Mouse (Mus musculus) limb, embryonic 14.5 days (tissue): ENCODE measurements around the gene Ndst2. TPM values are rescaled to one million over a fixed set of nuclear protein-coding genes. Genes with fewer than 3 reads are reported as not detected.

ENCODE experiments used
- ATAC-seq: fragments of 200-750 bp; cut with Nextera tagmentation; 2 replicates; pipeline ENCODE4 v1.8.0; 2017; ENCODE audit warnings: low read depth, moderate number of reproducible peaks, moderate TSS enrichment; ENCODE audit not compliant: low FRiP score
- DNase-seq: peaks from one replicate; pipeline ENCODE4 v3.0.0-alpha.2; 2015; ENCODE audit warnings: low spot score
- H3K27ac ChIP-seq: fragments of 300-500 bp; sonication (generic); replicated peaks from 2 replicates; pipeline ENCODE4 v1.5.1; 2014; ENCODE audit warnings: low read depth, mild to moderate bottlenecking, low read length, moderate library complexity, mixed read lengths
- H3K27me3 ChIP-seq: fragments of 300-500 bp; sonication (generic); 2 replicates; pipeline ENCODE4 v1.6.1; 2014; ENCODE audit warnings: low read length, mixed read lengths; ENCODE audit not compliant: control insufficient read depth, insufficient read depth
- H3K36me3 ChIP-seq: fragments of 300-500 bp; sonication (generic); 2 replicates; pipeline ENCODE4 v1.6.1; 2014; ENCODE audit warnings: mild to moderate bottlenecking, low read length, moderate library complexity, mixed read lengths; ENCODE audit not compliant: control insufficient read depth, insufficient read depth
- H3K4me1 ChIP-seq: fragments of 300-500 bp; sonication (generic); 2 replicates; pipeline ENCODE4 v1.6.1; 2014; ENCODE audit warnings: antibody characterized with exemption, low read length, mixed read lengths; ENCODE audit not compliant: control insufficient read depth, insufficient read depth
- H3K4me2 ChIP-seq: fragments of 300-500 bp; sonication (generic); replicated peaks from 2 replicates; pipeline ENCODE4 v1.6.1; 2014; ENCODE audit warnings: low read depth, mild to moderate bottlenecking, low read length, moderate library complexity; ENCODE audit not compliant: severe bottlenecking
- H3K4me3 ChIP-seq: fragments of 300-500 bp; sonication (generic); replicated peaks from 2 replicates; pipeline ENCODE4 v1.5.1; 2014; ENCODE audit warnings: low read length
- H3K9ac ChIP-seq: fragments of 300-500 bp; sonication (generic); 2 replicates; pipeline ENCODE4 v1.6.1; 2014; ENCODE audit warnings: mild to moderate bottlenecking, low read depth, low read length, moderate library complexity; ENCODE audit not compliant: severe bottlenecking
- H3K9me3 ChIP-seq: fragments of 300-500 bp; sonication (generic); 2 replicates; pipeline ENCODE4 v1.6.1; 2016; ENCODE audit warnings: low read length; ENCODE audit not compliant: control insufficient read depth
- POLR2A ChIP-seq: fragments of 200-500 bp; IDR thresholded peaks from 2 replicates; pipeline ENCODE4 v1.8.0; 2012; ENCODE audit warnings: inconsistent platforms, mild to moderate bottlenecking, moderate library complexity, borderline replicate concordance; ENCODE audit not compliant: insufficient read depth, insufficient read length; ENCODE audit errors: extremely low read depth
- WGBS: fragments of 180-500 bp; shearing (Covaris S2); extraction: QIAGEN DNeasy Blood & Tissue Kit; methylation state at CpG from one replicate; pipeline ENCODE4 v1.1.7; 2014; 5-methylcytosine and 5-hydroxymethylcytosine counted together
- polyA plus RNA-seq, 2 experiments: library from polyadenylated mRNA; depleted of rRNA in 1 of 2; stranded (reverse) in 1 of 2; unstranded in 1 of 2; fragments of >200 nt; fragmentation: Nextera tagmentation in 1 of 2; extraction: Ambion mirVana in 1 of 2; gene quantifications; 2 replicates each; pipeline versions ENCODE4 v1.2.1 to v1.2.3; 2012 to 2014

Gene Ndst2
- polyA plus RNA-seq, 2 experiments, result 36.5 to 65.9 TPM

GRCm38 (mm10) chr14:20765642-20766258, 31.4 kb upstream of the Ndst2 start:
- no peak for TF ChIP-seq POLR2A

GRCm38 (mm10) chr14:20764942-20765341, 30.6 kb upstream of the Ndst2 start:
- WGBS, result 84% methylated on average over 5 of the region's 5 CpGs
- Histone ChIP-seq H3K9me3 (no peaks in the 10 kb centered on the region), H3K4me2 (no peak overlapping the region), H3K27me3 (no peaks in the 10 kb centered on the region), H3K36me3 (peaks cover 72% of the 10 kb centered on the region), H3K9ac (no peak overlapping the region), H3K27ac (peak overlapping the region; percentile 70; the same call in 1 of the 2 replicates), H3K4me3 (no peak overlapping the region), H3K4me1 (no peaks in the 10 kb centered on the region; the same call in 1 of the 2 replicates)
- ATAC-seq, result no peak
- TF ChIP-seq POLR2A, result no peak
- no peak for DNase-seq

More at GRCm38 (mm10) chr14:20765642-20766258, 31.4 kb upstream of the Ndst2 start:
- Histone ChIP-seq H3K27ac (peak overlapping the region; percentile 70; the same call in 1 of the 2 replicates), H3K4me3 (no peak overlapping the region), H3K36me3 (peaks cover 64% of the 10 kb centered on the region), H3K4me2 (no peak overlapping the region), H3K27me3 (no peaks in the 10 kb centered on the region), H3K9me3 (no peaks in the 10 kb centered on the region), H3K9ac (no peak overlapping the region), H3K4me1 (no peaks in the 10 kb centered on the region; the same call in 1 of the 2 replicates)
- peak; percentile 86 for DNase-seq
- peak; percentile 77; the same call in 1 of the 2 replicates for ATAC-seq
- 24% methylated on average over 12 of the region's 12 CpGs for WGBS

GRCm38 (mm10) chr14:20758768-20759435, 24.5 kb upstream of the Ndst2 start:
- no peak for TF ChIP-seq POLR2A
- 75% methylated on average over 8 of the region's 8 CpGs for WGBS
- Histone ChIP-seq H3K9ac (no peak overlapping the region), H3K4me3 (no peak overlapping the region), H3K36me3 (peaks cover 94% of the 10 kb centered on the region), H3K27ac (no peak overlapping the region), H3K9me3 (no peaks in the 10 kb centered on the region), H3K4me1 (no peaks in the 10 kb centered on the region), H3K27me3 (no peaks in the 10 kb centered on the region), H3K4me2 (no peak overlapping the region)
- ATAC-seq, result no peak
- DNase-seq, result no peak

- Histone ChIP-seq H3K4me2 (no peak overlapping the region), H3K4me3 (no peak overlapping the region), H3K9ac (no peak overlapping the region), H3K9me3 (no peaks in the 10 kb centered on the region), H3K27me3 (no peaks in the 10 kb centered on the region), H3K27ac (no peak overlapping the region), H3K36me3 (peaks cover 89% of the 10 kb centered on the region), H3K4me1 (no peaks in the 10 kb centered on the region)
- DNase-seq (no peak), ATAC-seq (no peak)
- WGBS, result 95% methylated on average over 22 of the region's 22 CpGs
- TF ChIP-seq POLR2A, result no peak
These were observed 23.1 kb upstream of the Ndst2 start for GRCm38 (mm10) chr14:20757370-20757907.

GRCm38 (mm10) chr14:20753792-20754191, 19.4 kb upstream of the Ndst2 start:
- no peak for TF ChIP-seq POLR2A
- DNase-seq (no peak), ATAC-seq (no peak)
- H3K27me3 ChIP-seq, result no peaks in the 10 kb centered on the region
- no peaks in the 10 kb centered on the region for H3K9me3 ChIP-seq
- H3K4me2 ChIP-seq, result no peak overlapping the region
- H3K27ac ChIP-seq, result no peak overlapping the region
- H3K4me3 ChIP-seq, result no peak overlapping the region
- H3K9ac ChIP-seq, result no peak overlapping the region
- 89% methylated on average over 3 of the region's 3 CpGs for WGBS
- no peaks in the 10 kb centered on the region for H3K4me1 ChIP-seq
- peaks cover 60% of the 10 kb centered on the region for H3K36me3 ChIP-seq
